Mouse (Mus musculus): ENCODE results near the gene Abca9. TPM values are rescaled to one million over a fixed set of nuclear protein-coding genes. Genes with fewer than 3 reads are reported as not detected.

The Abca9 gene
- polyA plus RNA-seq, 1 experiment = not detected

DNA sequence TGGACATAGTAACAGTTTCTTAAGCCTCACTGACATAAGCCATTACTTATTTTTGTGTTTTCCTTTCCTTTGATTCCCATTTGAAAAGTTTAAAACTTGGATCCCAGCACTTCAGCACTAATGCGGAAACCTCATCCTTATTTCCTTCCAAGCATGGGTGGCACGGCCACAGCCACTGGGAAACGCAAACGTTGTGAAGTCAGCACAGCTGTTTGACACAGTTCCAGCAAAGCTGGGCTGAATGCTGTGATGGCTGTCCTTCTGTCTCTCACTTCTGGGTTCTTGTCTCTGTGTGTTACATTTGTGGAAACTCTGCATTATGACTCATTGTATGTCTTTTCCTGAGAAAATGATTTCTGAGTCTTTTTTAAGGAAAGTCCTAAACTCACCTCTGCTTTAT lies 107.0 kb downstream of the Abca9 start:
- no peaks in the 10 kb centered on the region for H3K27me3 ChIP-seq (ENCODE audit: control insufficient read depth, insufficient read depth, insufficient read length)
- TF ChIP-seq FOSL1 (IDR thresholded peaks at IDR 0.05; ENCODE audit: insufficient read depth, low read length, poor library complexity, severe bottlenecking) = no peak
- peak; percentile 33 for TF ChIP-seq MYOD1 (IDR thresholded peaks at IDR 0.05; ENCODE audit: control insufficient read depth, insufficient read length, low read depth)
- H3K79me2 ChIP-seq (ENCODE audit: control insufficient read depth, insufficient read depth) = no peaks in the 10 kb centered on the region
- H3K4me3 ChIP-seq (ENCODE audit: insufficient read depth, poor library complexity, severe bottlenecking) = no peak overlapping the region
- no peak overlapping the region for H3ac ChIP-seq (ENCODE audit: control insufficient read depth, insufficient read length, low read depth)
- no peaks in the 10 kb centered on the region for H3K36me3 ChIP-seq (ENCODE audit: control insufficient read depth, insufficient read depth)
- H3K79me3 ChIP-seq (ENCODE audit: low read depth) = no peaks in the 10 kb centered on the region

DNA sequence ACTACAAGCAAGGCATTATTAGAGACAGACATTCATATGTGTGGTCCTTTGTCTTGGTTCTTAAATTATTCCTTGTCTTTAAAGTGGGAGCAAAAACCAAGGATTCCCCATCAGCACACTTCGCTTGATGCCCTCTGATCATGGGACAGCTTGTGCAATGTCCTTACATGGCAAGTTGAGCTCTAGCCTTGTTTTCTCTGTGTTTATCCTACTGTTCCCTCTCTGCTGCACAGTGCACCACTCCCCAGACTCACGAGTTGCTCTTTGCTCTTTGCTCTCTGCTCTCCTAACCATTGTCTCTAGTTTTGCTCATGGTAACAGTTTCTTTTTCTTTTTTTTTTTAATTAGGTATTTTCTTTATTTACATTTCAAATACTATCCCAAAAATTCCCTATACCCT lies 107.9 kb downstream of the Abca9 start:
- Histone ChIP-seq H3K4me3 (ENCODE audit: insufficient read depth, poor library complexity, severe bottlenecking) (no peak overlapping the region), H3K36me3 (ENCODE audit: control insufficient read depth, insufficient read depth) (no peaks in the 10 kb centered on the region), H3K79me3 (ENCODE audit: low read depth) (no peaks in the 10 kb centered on the region), H3K79me2 (ENCODE audit: control insufficient read depth, insufficient read depth) (no peaks in the 10 kb centered on the region), H3ac (ENCODE audit: control insufficient read depth, insufficient read length, low read depth) (no peak overlapping the region), H3K27me3 (ENCODE audit: control insufficient read depth, insufficient read depth, insufficient read length) (no peaks in the 10 kb centered on the region)
- no peak for TF ChIP-seq CEBPB (IDR thresholded peaks at IDR 0.05; ENCODE audit: low read depth)
- no peak for TF ChIP-seq CTCF (IDR thresholded peaks at IDR 0.05; ENCODE audit: control insufficient read depth, insufficient read depth, insufficient read length)
- no peak for TF ChIP-seq FOSL1 (IDR thresholded peaks at IDR 0.05; ENCODE audit: insufficient read depth, low read length, poor library complexity, severe bottlenecking)
- no peak for TF ChIP-seq USF1 (IDR thresholded peaks at IDR 0.05; ENCODE audit: low read depth)
- TF ChIP-seq MAX (IDR thresholded peaks at IDR 0.05) = no peak
- no peak for TF ChIP-seq MYOD1 (IDR thresholded peaks at IDR 0.05; ENCODE audit: control insufficient read depth, insufficient read length, low read depth)
- TF ChIP-seq MYOG (IDR thresholded peaks at IDR 0.05; ENCODE audit: control insufficient read depth, extremely low read depth, insufficient read length) = no peak

DNA sequence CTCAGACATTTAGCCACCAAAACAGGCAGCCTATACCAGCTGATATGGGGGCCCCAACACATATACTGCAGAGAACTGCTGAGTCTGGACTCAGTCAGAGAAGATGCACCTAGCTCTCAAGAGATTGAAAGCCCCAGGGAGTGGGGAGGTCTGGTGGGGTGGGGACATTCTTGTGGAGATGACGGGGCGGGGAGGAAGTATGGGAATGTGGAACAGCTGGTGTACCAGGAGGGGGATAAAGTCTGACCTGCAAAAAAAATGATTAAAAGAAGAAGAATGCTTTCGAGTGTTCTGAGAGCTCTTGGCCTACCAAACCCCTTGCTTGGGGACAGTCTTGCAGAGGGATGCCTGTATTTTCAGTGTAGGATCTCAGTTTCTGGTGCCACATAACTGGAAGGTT lies 114.3 kb downstream of the Abca9 start:
- TF ChIP-seq FOSL1 (IDR thresholded peaks at IDR 0.05; ENCODE audit: insufficient read depth, low read length, poor library complexity, severe bottlenecking) (no peak), CEBPB (IDR thresholded peaks at IDR 0.05; ENCODE audit: low read depth) (no peak), CTCF (IDR thresholded peaks at IDR 0.05; ENCODE audit: control insufficient read depth, insufficient read depth, insufficient read length) (no peak), MAX (IDR thresholded peaks at IDR 0.05) (no peak), MYOD1 (IDR thresholded peaks at IDR 0.05; ENCODE audit: control insufficient read depth, insufficient read length, low read depth) (peak; percentile 29), USF1 (IDR thresholded peaks at IDR 0.05; ENCODE audit: low read depth) (no peak)
- Histone ChIP-seq H3K79me3 (ENCODE audit: low read depth) (no peaks in the 10 kb centered on the region), H3K36me3 (ENCODE audit: control insufficient read depth, insufficient read depth) (no peaks in the 10 kb centered on the region), H3K27me3 (ENCODE audit: control insufficient read depth, insufficient read depth, insufficient read length) (no peaks in the 10 kb centered on the region), H3K79me2 (ENCODE audit: control insufficient read depth, insufficient read depth) (no peaks in the 10 kb centered on the region), H3ac (ENCODE audit: control insufficient read depth, insufficient read length, low read depth) (no peak overlapping the region), H3K4me3 (ENCODE audit: insufficient read depth, poor library complexity, severe bottlenecking) (no peak overlapping the region)

Other genes with a start within 250 kb of the Abca9 start
- gene Abca8b, start 172.4 kb downstream of the Abca9 start, polyA plus RNA-seq (2012; fragmentation: generic; extraction: Trizol) = 0.09 TPM
- gene Abca8a, start 72.2 kb downstream of the Abca9 start, polyA plus RNA-seq (2012; fragmentation: generic; extraction: Trizol) = not detected
- gene Abca6, start 83.6 kb upstream of the Abca9 start, polyA plus RNA-seq (2012; fragmentation: generic; extraction: Trizol) = not detected
- gene Abca5, start 169.5 kb upstream of the Abca9 start, polyA plus RNA-seq (2012; fragmentation: generic; extraction: Trizol) = 0.99 TPM
- gene Map2k6, start 230.9 kb upstream of the Abca9 start, polyA plus RNA-seq (2012; fragmentation: generic; extraction: Trizol) = 4.8 TPM

Data from C2C12 (cell line).